Mouse (Mus musculus): ENCODE measurements at regions not wholly inside any gene's neighbourhood (a gene's known extent, or its start where the extent isn't known, plus 50 kb on each side); places are given as distances from the start of the nearest gene placed in this dataset.

- TF ChIP-seq CTCF (IDR thresholded peaks at IDR 0.05; ENCODE audit: control insufficient read depth, insufficient read depth, insufficient replicate concordance, low read depth, low read length) (no peak), POLR2A (IDR thresholded peaks at IDR 0.05; ENCODE audit: control insufficient read depth, low read depth, low read length) (no peak)
Observed at GRCm38 (mm10) chr4:153752791-153753190, 204.2 kb upstream of the A430005L14Rik start.
